ENCODE assay signal across 24 mouse cellular contexts in genomic region chr17:50147831-50148587, GRCm38 (mm10). TPM values are rescaled to one million over a fixed set of nuclear protein-coding genes. Genes with fewer than 3 reads are reported as not detected.
DNase-seq lines count a peak whose midpoint lies in the region; ATAC-seq and TF ChIP-seq lines count a peak whose summit lies in the region.
"Had no signal": no experiment of that assay in that cellular context is flagged by ENCODE, and none has a peak within 500 bp of the region (broad histone marks: within the 10 kb centered on the region; RNA-seq: fewer than 3 reads in every experiment).

No protein-coding gene starts in this region.

- H3K4me3 ChIP-seq in gastrocnemius, adult 2 months: no peak overlapping the region
- no peak overlapping the region for H3K4me3 ChIP-seq in kidney, embryonic 15.5 days (replicated peaks)
- H3K4me3 ChIP-seq: embryonic facial prominence, embryonic 15.5 days; hindbrain, embryonic 10.5 days; limb, embryonic 13.5 days; megakaryocyte, embryonic 14.5 days; midbrain, embryonic 15.5 days; myocyte had no signal

- H3K27me3 ChIP-seq in kidney, embryonic 15.5 days: no peaks in the 10 kb centered on the region
- H3K27me3 ChIP-seq: embryonic facial prominence, embryonic 15.5 days; limb, embryonic 13.5 days; megakaryocyte, embryonic 14.5 days; midbrain, embryonic 15.5 days had no signal

- peaks cover 6% of the 10 kb centered on the region; the same call in 1 of the 2 replicates for H3K4me1 ChIP-seq in kidney, embryonic 15.5 days
- H3K4me1 ChIP-seq: megakaryocyte, embryonic 14.5 days had no signal

- intact Hi-C loops in gastrocnemius, adult 2 months (cut with DNase I): loop anchor here (5.0 kb wide), 1 partner anchor 39 kb away; no protein-coding TSS in a partner anchor

- peak; percentile 71 for ATAC-seq in granulocyte monocyte progenitor cell, adult 5-6 weeks (replicated peaks; ENCODE audit: poor library complexity, severe bottlenecking)
- ATAC-seq in kidney, embryonic 15.5 days (replicated peaks; ENCODE audit: low FRiP score): no peak
- ATAC-seq: forebrain, embryonic 14.5 days; hindbrain, postnatal 0 days; midbrain, embryonic 15.5 days had no signal

- no peak for DNase-seq in gastrocnemius, adult 2 months
- no peak for DNase-seq in gastrocnemius, adult 18-20 months (ENCODE audit: low spot score)
- DNase-seq in CD4-positive, CD25-positive, alpha-beta regulatory T cell, adult 2 months (ENCODE audit: low read depth, low spot score): peak; percentile 32
- peak; percentile 75 for DNase-seq in thymus, postnatal 0 days (ENCODE audit: low spot score)
- no peak for DNase-seq in spleen, postnatal 10 days (ENCODE audit: low spot score in 2 of 2)
- no peak for DNase-seq in right cerebral cortex, postnatal 4 days
- DNase-seq: adrenal gland, postnatal 25 days; cerebellum, adult 9-10 months; gastrocnemius, postnatal 14 days; kidney, adult 11 months; kidney, postnatal 4 days; lung, embryonic 14.5 days; right cerebral cortex, adult 18-20 months had no signal

- H3K27ac ChIP-seq in gastrocnemius, adult 2 months: peak overlapping the region; percentile 24
- H3K27ac ChIP-seq in kidney, embryonic 15.5 days: no peak overlapping the region
- H3K27ac ChIP-seq: embryonic facial prominence, embryonic 15.5 days; hindbrain, embryonic 10.5 days; hindbrain, postnatal 0 days; limb, embryonic 13.5 days; liver, embryonic 14.5 days; midbrain, embryonic 15.5 days had no signal

- H3K4me2 ChIP-seq in kidney, embryonic 15.5 days: no peak overlapping the region
- H3K4me2 ChIP-seq: embryonic facial prominence, embryonic 15.5 days; limb, embryonic 13.5 days; lung, embryonic 14.5 days; midbrain, embryonic 15.5 days had no signal

- no peak for TF ChIP-seq CTCF in gastrocnemius, adult 2 months (IDR thresholded peaks at IDR 0.05)

- no peaks in the 10 kb centered on the region for H3K9me3 ChIP-seq in kidney, embryonic 15.5 days (replicated peaks)
- H3K9me3 ChIP-seq: embryonic facial prominence, embryonic 15.5 days; hindbrain, embryonic 10.5 days; midbrain, embryonic 15.5 days had no signal

- WGBS in kidney, embryonic 15.5 days: 94% methylated on average over 12 of the region's 12 CpGs

- H3K36me3 ChIP-seq in kidney, embryonic 15.5 days: no peaks in the 10 kb centered on the region
- H3K36me3 ChIP-seq: embryonic facial prominence, embryonic 15.5 days; hindbrain, embryonic 10.5 days; midbrain, embryonic 15.5 days had no signal

- H3K9ac ChIP-seq in kidney, embryonic 15.5 days: no peak overlapping the region
- H3K9ac ChIP-seq: embryonic facial prominence, embryonic 15.5 days; limb, embryonic 13.5 days; liver, embryonic 14.5 days; lung, embryonic 14.5 days; midbrain, embryonic 15.5 days had no signal

RNA-seq across cellular contexts. Expression of gene Rftn1, which starts 42.5 kb away (rescaled TPM):
- 10 to 100 TPM; 11.4 to 16.9 TPM for total RNA-seq in gastrocnemius, adult 2 months (2021)
- 10 to 100 TPM; 10.3 to 10.6 TPM for total RNA-seq in gastrocnemius, adult 18-20 months (2021)
- 9.8 and 25.8 TPM in 2 replicates for total RNA-seq in granulocyte monocyte progenitor cell, adult 5-6 weeks (2014; fragmentation: Nextera tagmentation)
- total RNA-seq in granulocyte monocyte progenitor cell, adult 5-6 weeks (2017): 26.4 and 32.4 TPM in 2 replicates
- 66.5 and 66.6 TPM in 2 replicates for polyA plus RNA-seq in thymus, postnatal 0 days (2015; fragmentation: Nextera tagmentation; extraction: Ambion mirVana)
- polyA plus RNA-seq in kidney, embryonic 15.5 days (2015; fragmentation: Nextera tagmentation; extraction: Ambion mirVana): 12.7 and 14.7 TPM in 2 replicates

Comparison
In these comparisons a context has a peak if more than half of its experiments do, and no peak if none do; other contexts are left out.
1. DNase-seq: peak in CD4-positive, CD25-positive, alpha-beta regulatory T cell, adult 2 months (single experiment) and thymus, postnatal 0 days (single experiment); none in gastrocnemius, adult 2 months (single experiment), gastrocnemius, adult 18-20 months (single experiment), spleen, postnatal 10 days (0 of 2) and right cerebral cortex, postnatal 4 days (single experiment).